Mouse (Mus musculus): ENCODE data around the gene Gucy2c.

Gucy2c gene

GRCm38 (mm10) chr6:136781377-136781986, at the start of gene Gucy2c:
Gene Gucy2c, minus strand, starts transcription at chr6:136781765.
- no peak for DNase-seq (ENCODE audit: low spot score)

- no peak for DNase-seq (ENCODE audit: low spot score)
Measured at GRCm38 (mm10) chr6:136828681-136829080, 47.1 kb upstream of the Gucy2c start.

GRCm38 (mm10) chr6:136827881-136828561, 46.5 kb upstream of the Gucy2c start, which contains the start of gene Wbp11:
Gene Wbp11, minus strand, starts transcription at chr6:136828233.
- peak; percentile 98 for DNase-seq (ENCODE audit: low spot score)

- DNase-seq (ENCODE audit: low spot score): no peak
Measured at GRCm38 (mm10) chr6:136827516-136827880, 45.9 kb upstream of the Gucy2c start, which contains the start of gene BC049715. Gene BC049715, plus strand, starts transcription at chr6:136827626.

- DNase-seq (ENCODE audit: low spot score): no peak
Measured at GRCm38 (mm10) chr6:136827116-136827515, 45.6 kb upstream of the Gucy2c start.

- DNase-seq (ENCODE audit: low spot score): no peak
Measured at GRCm38 (mm10) chr6:136824987-136825386, 43.4 kb upstream of the Gucy2c start.

GRCm38 (mm10) chr6:136821086-136821485, 39.5 kb upstream of the Gucy2c start:
- DNase-seq (ENCODE audit: low spot score): no peak

GRCm38 (mm10) chr6:136820381-136820780, 38.8 kb upstream of the Gucy2c start:
- DNase-seq (ENCODE audit: low spot score): no peak

GRCm38 (mm10) chr6:136817549-136817948, 36.0 kb upstream of the Gucy2c start:
- no peak for DNase-seq (ENCODE audit: low spot score)

GRCm38 (mm10) chr6:136816826-136817225, 35.3 kb upstream of the Gucy2c start:
- DNase-seq (ENCODE audit: low spot score): no peak

GRCm38 (mm10) chr6:136815381-136815780, 33.8 kb upstream of the Gucy2c start:
- DNase-seq (ENCODE audit: low spot score): no peak

GRCm38 (mm10) chr6:136813117-136813516, 31.6 kb upstream of the Gucy2c start:
- no peak for DNase-seq (ENCODE audit: low spot score)

GRCm38 (mm10) chr6:136811196-136811595, 29.6 kb upstream of the Gucy2c start:
- DNase-seq (ENCODE audit: low spot score): no peak

GRCm38 (mm10) chr6:136809673-136810072, 28.1 kb upstream of the Gucy2c start:
- DNase-seq (ENCODE audit: low spot score): no peak

GRCm38 (mm10) chr6:136809077-136809476, 27.5 kb upstream of the Gucy2c start:
- no peak for DNase-seq (ENCODE audit: low spot score)

GRCm38 (mm10) chr6:136808631-136809046, 27.1 kb upstream of the Gucy2c start:
- DNase-seq (ENCODE audit: low spot score): peak; percentile 11

- peak; percentile 97 for DNase-seq (ENCODE audit: low spot score)
Measured at GRCm38 (mm10) chr6:136808014-136808417, 26.5 kb upstream of the Gucy2c start, which contains the start of gene H2afj. Gene H2afj, plus strand, starts transcription at chr6:136808244.

- no peak for DNase-seq (ENCODE audit: low spot score)
Measured at GRCm38 (mm10) chr6:136807395-136808013, 25.9 kb upstream of the Gucy2c start.

GRCm38 (mm10) chr6:136806819-136807218, 25.3 kb upstream of the Gucy2c start:
- no peak for DNase-seq (ENCODE audit: low spot score)

- no peak for DNase-seq (ENCODE audit: low spot score)
Measured at GRCm38 (mm10) chr6:136805409-136805775, 23.8 kb upstream of the Gucy2c start.

GRCm38 (mm10) chr6:136804705-136805408, 23.3 kb upstream of the Gucy2c start:
- DNase-seq (ENCODE audit: low spot score): no peak

Data from retina, embryonic 14.5 days (tissue).